Mouse (Mus musculus) inflammation-experienced regulatory T-cells (primary cell): Measurements from ENCODE around the gene Banf1. TPM values are rescaled to one million over a fixed set of nuclear protein-coding genes. Genes with fewer than 3 reads are reported as not detected.

Source experiments
- polyA plus RNA-seq, 2 experiments: library from polyadenylated mRNA; unstranded; fragments of 100-300 nt; shearing (Covaris generic); gene quantifications; one replicate each; pipeline ENCODE4 v1.2.1; 2017

The Banf1 gene
- 100 to 1,000 TPM; 233 to 287 TPM for polyA plus RNA-seq

DNA sequence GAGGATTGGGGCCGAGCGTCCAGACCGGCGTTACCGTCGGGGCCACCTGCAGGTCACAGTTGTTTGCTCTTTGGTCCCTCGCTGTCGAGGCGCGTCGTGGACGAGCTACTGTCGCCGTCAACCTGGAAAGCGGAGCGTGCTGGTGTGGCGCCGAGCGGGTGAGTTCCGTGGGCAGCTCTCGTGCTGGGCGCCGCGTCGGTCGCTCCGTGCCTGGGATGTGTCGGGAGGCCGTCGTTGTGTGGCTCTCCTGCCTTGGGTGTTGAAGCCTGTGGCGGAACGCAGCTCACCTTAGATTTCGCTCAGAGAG lies at the start of gene Banf1:
Gene Banf1 (minus strand): TSS at position 116 of the 307 bp plus-strand sequence.

GRCm38 (mm10) chr19:5402293-5402692 lies 35.3 kb upstream of the Banf1 start, which contains the start of gene Tsga10ip:
Gene Tsga10ip (minus strand): TSS chr19:5402526.

DNA sequence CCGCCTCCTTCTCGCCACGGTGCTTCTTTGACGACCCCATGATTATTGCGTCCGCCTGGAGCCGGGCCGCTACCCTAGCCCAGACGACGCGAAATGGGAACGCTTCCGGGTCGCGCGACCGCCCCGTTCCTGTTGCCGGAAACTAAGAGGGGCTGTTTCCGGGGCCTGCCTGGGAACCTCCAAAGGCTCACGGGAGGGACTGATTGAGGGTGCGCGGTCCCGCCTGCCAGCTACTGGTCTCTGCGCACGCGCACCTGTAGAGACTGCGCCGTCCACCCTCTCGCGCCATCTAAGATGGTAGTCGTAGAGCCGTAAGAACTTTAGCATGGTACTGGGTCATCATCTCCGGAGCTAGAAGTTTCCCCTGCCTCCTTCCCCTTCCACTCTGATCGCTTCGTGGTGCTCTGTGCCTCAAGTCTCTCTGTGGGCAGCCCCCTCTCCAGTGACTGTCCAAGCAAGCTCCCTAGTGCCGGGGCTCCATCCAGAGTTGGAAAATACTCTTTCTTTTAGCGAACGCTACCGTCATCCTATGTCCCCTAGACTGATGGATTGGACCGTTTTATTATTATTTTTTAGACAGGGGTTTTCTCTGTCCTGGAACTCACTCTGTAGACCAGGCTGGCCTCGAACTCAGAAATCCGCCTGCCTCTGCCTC lies 21.7 kb upstream of the Banf1 start, which contains the start of gene Sart1:
Gene Sart1 (minus strand): TSS at position 116 of the 655 bp plus-strand sequence.

GRCm38 (mm10) chr19:5366175-5367052 lies 554 bp downstream of the Banf1 start, which contains the start of gene Eif1ad:
Gene Eif1ad (plus strand): TSS chr19:5366741.

GRCm38 (mm10) chr19:5349502-5349873 lies 17.5 kb downstream of the Banf1 start, which contains the start of gene Cst6:
Gene Cst6 (minus strand): TSS chr19:5349574.

GRCm38 (mm10) chr19:5335441-5335840 lies 31.5 kb downstream of the Banf1 start, which contains the start of gene Catsper1:
Gene Catsper1 (plus strand): TSS chr19:5335741.

Other genes starting within 250 kb of the Banf1 start
- gene Klc2, start 248.6 kb downstream of the Banf1 start, polyA plus RNA-seq = 1 to 10 TPM; 5.0 to 8.7 TPM
- 100 to 1,000 TPM; 106 to 118 TPM for gene Pacs1, start 94.0 kb downstream of the Banf1 start, polyA plus RNA-seq
- 100 to 1,000 TPM; 329 to 399 TPM for gene Sf3b2, start 71.7 kb downstream of the Banf1 start, polyA plus RNA-seq
- gene Gal3st3, start 68.8 kb downstream of the Banf1 start, polyA plus RNA-seq = under 1 TPM; 0.23 to 0.51 TPM
- not detected for gene Catsper1, start 31.4 kb downstream of the Banf1 start, polyA plus RNA-seq
- 1 to 10 TPM; 1.8 to 3.6 TPM for gene Cst6, start 17.6 kb downstream of the Banf1 start, polyA plus RNA-seq
- gene Eif1ad, start 427 bp downstream of the Banf1 start, polyA plus RNA-seq = 10 to 100 TPM; 54.9 to 70.9 TPM
- 100 to 1,000 TPM; 200 to 224 TPM for gene Sart1, start 21.5 kb upstream of the Banf1 start, polyA plus RNA-seq
- under 1 TPM; 0.61 to 0.80 TPM for gene Tsga10ip, start 35.4 kb upstream of the Banf1 start, polyA plus RNA-seq
- gene Drap1, start 57.8 kb upstream of the Banf1 start, polyA plus RNA-seq = 100 to 1,000 TPM; 196 to 206 TPM
- 10 to 100 TPM; 27.7 to 34.4 TPM for gene AI837181, start 58.0 kb upstream of the Banf1 start, polyA plus RNA-seq
- 1 to 10 TPM in 1 of 2 experiments, not detected in 1; 2.1 TPM for gene Fosl1, start 80.4 kb upstream of the Banf1 start, polyA plus RNA-seq
- 10 to 100 TPM; 11.6 to 13.7 TPM for gene Ccdc85b, start 90.7 kb upstream of the Banf1 start, polyA plus RNA-seq
- 100 to 1,000 TPM; 133 to 135 TPM for gene Fibp, start 93.4 kb upstream of the Banf1 start, polyA plus RNA-seq
- gene Ctsw, start 101.3 kb upstream of the Banf1 start, polyA plus RNA-seq = 100 to 1,000 TPM; 127 to 211 TPM
- 1 to 10 TPM; 1.1 to 2.2 TPM for gene Efemp2, start 106.8 kb upstream of the Banf1 start, polyA plus RNA-seq
- gene Mus81, start 121.2 kb upstream of the Banf1 start, polyA plus RNA-seq = 10 to 100 TPM; 57.6 to 65.5 TPM
- 1,000 to 10,000 TPM; 3,119 to 3,710 TPM for gene Cfl1, start 123.3 kb upstream of the Banf1 start, polyA plus RNA-seq
- gene 1700020D05Rik, start 136.6 kb upstream of the Banf1 start, polyA plus RNA-seq = under 1 TPM; 0.25 to 0.28 TPM
- 10 to 100 TPM; 17.2 to 20.0 TPM for gene Snx32, start 143.4 kb upstream of the Banf1 start, polyA plus RNA-seq
- 1 to 10 TPM in 1 of 2 experiments, under 1 TPM in 1; 0.20 to 4.2 TPM for gene Ovol1, start 193.5 kb upstream of the Banf1 start, polyA plus RNA-seq
- gene Ap5b1, start 200.9 kb upstream of the Banf1 start, polyA plus RNA-seq = 10 to 100 TPM; 16.0 to 19.1 TPM
- 100 to 1,000 TPM; 142 to 162 TPM for gene Rnaseh2c, start 234.7 kb upstream of the Banf1 start, polyA plus RNA-seq
- 10 to 100 TPM; 45.4 to 62.9 TPM for gene Kat5, start 243.1 kb upstream of the Banf1 start, polyA plus RNA-seq